Mouse (Mus musculus) right cerebral cortex, postnatal 25 days (tissue): ENCODE data around the gene Rasgef1a.
A peak's percentile ranks its signal among the peaks of the same experiment; 100 is the strongest.

Experiments used
- DNase-seq: peaks from one replicate; pipeline ENCODE4 v3.0.0; 2022

Gene Rasgef1a

GRCm38 (mm10) chr6:118031467-118031866 is 20.2 kb downstream of the Rasgef1a start:
- no peak for DNase-seq

- no peak for DNase-seq
Measured at GRCm38 (mm10) chr6:118035639-118036038, 24.4 kb downstream of the Rasgef1a start.

GRCm38 (mm10) chr6:118036118-118036805 is 25.0 kb downstream of the Rasgef1a start:
- no peak for DNase-seq

- DNase-seq, result no peak
Measured at GRCm38 (mm10) chr6:118036866-118037265, 25.6 kb downstream of the Rasgef1a start.

- DNase-seq, result no peak
Measured at GRCm38 (mm10) chr6:118045180-118045579, 33.9 kb downstream of the Rasgef1a start.

- DNase-seq, result no peak
Measured at GRCm38 (mm10) chr6:118045892-118046291, 34.7 kb downstream of the Rasgef1a start.

- DNase-seq, result no peak
Measured at GRCm38 (mm10) chr6:118046511-118046910, 35.3 kb downstream of the Rasgef1a start.

GRCm38 (mm10) chr6:118046924-118047323 is 35.7 kb downstream of the Rasgef1a start:
- DNase-seq, result no peak

- DNase-seq, result no peak
Measured at GRCm38 (mm10) chr6:118047811-118048505, 36.7 kb downstream of the Rasgef1a start.

- DNase-seq, result no peak
Measured at GRCm38 (mm10) chr6:118049776-118050175, 38.5 kb downstream of the Rasgef1a start.

GRCm38 (mm10) chr6:118051474-118051873 is 40.2 kb downstream of the Rasgef1a start:
- no peak for DNase-seq

- no peak for DNase-seq
Measured at GRCm38 (mm10) chr6:118055209-118055608, 44.0 kb downstream of the Rasgef1a start.

- DNase-seq, result no peak
Measured at GRCm38 (mm10) chr6:118061266-118061665, 50.0 kb downstream of the Rasgef1a start.

GRCm38 (mm10) chr6:118063266-118063665 is 52.0 kb downstream of the Rasgef1a start:
- no peak for DNase-seq

GRCm38 (mm10) chr6:118064968-118065530 is 53.8 kb downstream of the Rasgef1a start:
- DNase-seq, result no peak

- DNase-seq, result no peak
Measured at GRCm38 (mm10) chr6:118065837-118066198, 54.6 kb downstream of the Rasgef1a start.

- peak; percentile 71 for DNase-seq
Measured at GRCm38 (mm10) chr6:118066199-118067081, 55.2 kb downstream of the Rasgef1a start.

- no peak for DNase-seq
Measured at GRCm38 (mm10) chr6:118067720-118068119, 56.5 kb downstream of the Rasgef1a start.

GRCm38 (mm10) chr6:118070321-118071012 is 59.2 kb downstream of the Rasgef1a start:
- DNase-seq, result peak; percentile 72

GRCm38 (mm10) chr6:118071013-118071350 is 59.7 kb downstream of the Rasgef1a start:
- DNase-seq, result no peak

- no peak for DNase-seq
Measured at GRCm38 (mm10) chr6:118071416-118071815, 60.2 kb downstream of the Rasgef1a start.

GRCm38 (mm10) chr6:118072176-118072575 is 60.9 kb downstream of the Rasgef1a start:
- no peak for DNase-seq

- no peak for DNase-seq
Measured at GRCm38 (mm10) chr6:118074151-118074550, 62.9 kb downstream of the Rasgef1a start.
